Mouse (Mus musculus) right cerebral cortex, postnatal 36 days (tissue): ENCODE measurements around the gene Gm45618.
A peak's percentile ranks its signal among the peaks of the same experiment; 100 is the strongest.

Source experiments
- DNase-seq, 2 experiments: peaks; one replicate each; pipeline ENCODE4 v3.0.0; 2022; ENCODE audit warnings: low spot score in 2 of 2, mixed read lengths in 1 of 2

The Gm45618 gene

DNA sequence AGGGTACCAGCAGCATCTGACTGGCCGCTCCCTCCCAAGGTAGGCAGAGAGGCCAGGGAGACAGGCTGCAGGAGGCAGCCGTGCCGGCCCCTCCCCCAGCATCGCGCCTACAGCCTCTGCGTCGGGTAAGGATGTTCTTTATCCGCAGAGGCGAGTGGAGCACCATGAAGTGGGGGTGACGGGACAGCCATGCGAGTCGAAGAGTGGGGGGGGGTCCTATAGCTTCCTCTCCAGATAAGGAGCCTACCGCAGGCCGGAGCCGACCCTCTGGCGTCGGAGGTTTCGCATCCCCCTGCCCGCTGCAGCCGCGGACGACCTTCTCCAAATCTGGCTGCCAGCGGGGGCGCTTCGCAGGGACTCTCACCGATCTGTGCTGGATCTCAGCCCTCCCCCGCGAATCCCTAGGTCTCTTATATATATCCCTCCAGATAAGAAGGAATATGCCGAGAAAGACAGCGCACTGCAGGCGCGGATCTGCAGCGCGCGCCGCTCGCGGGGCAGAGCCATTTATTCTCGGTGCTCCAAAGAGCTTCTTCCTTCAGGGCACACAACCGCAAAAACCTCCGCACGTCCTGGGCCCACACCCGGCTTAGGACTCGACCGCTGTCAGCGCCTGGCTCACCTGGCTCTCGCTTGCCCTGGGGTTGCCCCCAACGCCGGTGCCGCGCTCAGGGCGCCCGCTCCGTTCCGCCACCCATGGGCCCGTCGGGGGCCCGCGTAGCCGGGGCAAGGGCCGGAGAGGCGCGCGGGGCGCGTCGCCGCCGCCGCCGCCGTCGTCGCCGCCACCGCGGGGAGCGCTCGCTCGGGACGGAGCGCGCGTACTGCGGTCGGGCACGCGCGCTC is 26.0 kb downstream of the Gm45618 start:
- peak; percentile 70 to 74 for DNase-seq

DNA sequence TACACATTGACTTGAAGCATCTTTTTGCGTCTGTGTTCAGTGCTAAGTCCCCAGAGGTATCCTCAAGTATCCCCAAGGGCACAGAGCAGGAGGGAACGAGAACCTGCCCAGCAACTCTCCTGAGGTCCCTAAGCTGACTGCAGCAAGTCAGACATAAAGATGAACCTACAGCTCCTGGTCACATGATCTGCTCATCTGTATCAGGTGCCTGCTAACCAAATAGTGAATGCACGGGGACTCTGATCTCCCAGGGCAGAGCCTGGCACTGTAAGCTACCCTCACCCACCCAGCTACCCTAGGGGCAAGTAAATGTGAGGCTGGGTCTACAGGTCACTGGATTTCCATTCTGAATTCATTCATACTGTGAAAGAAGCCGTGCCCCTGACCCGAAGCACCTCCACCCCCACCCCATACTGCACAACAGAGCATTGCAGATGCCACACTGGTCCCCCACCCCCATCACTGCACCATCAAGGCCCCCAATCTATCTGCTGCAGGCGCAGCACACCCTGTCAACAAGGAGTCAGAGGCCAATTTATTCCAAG is 26.8 kb downstream of the Gm45618 start:
- DNase-seq = no peak

GRCm38 (mm10) chr7:142092991-142093390 is 27.5 kb downstream of the Gm45618 start:
- DNase-seq = no peak

DNA sequence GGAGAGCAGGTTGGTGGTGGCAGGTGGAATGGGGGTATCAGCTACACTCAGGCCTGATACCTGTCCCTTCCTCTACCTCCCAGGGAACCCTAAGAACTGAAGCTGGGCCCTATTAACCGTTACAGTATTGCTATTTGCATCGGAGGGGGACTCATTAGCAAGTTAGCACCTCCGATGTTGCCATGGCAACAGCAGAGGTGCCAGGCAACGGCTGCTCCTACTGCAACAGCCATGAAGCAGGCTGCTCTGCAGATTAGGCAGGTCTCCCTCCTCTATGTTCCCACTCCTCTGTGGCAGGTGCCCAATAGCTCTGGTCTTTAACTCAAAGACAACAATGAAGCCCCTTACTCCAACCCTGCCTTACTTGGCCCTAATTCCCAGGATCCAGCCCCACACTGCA is 28.7 kb downstream of the Gm45618 start:
- peak in 1 of 2 experiments; percentile 60 for DNase-seq

DNA sequence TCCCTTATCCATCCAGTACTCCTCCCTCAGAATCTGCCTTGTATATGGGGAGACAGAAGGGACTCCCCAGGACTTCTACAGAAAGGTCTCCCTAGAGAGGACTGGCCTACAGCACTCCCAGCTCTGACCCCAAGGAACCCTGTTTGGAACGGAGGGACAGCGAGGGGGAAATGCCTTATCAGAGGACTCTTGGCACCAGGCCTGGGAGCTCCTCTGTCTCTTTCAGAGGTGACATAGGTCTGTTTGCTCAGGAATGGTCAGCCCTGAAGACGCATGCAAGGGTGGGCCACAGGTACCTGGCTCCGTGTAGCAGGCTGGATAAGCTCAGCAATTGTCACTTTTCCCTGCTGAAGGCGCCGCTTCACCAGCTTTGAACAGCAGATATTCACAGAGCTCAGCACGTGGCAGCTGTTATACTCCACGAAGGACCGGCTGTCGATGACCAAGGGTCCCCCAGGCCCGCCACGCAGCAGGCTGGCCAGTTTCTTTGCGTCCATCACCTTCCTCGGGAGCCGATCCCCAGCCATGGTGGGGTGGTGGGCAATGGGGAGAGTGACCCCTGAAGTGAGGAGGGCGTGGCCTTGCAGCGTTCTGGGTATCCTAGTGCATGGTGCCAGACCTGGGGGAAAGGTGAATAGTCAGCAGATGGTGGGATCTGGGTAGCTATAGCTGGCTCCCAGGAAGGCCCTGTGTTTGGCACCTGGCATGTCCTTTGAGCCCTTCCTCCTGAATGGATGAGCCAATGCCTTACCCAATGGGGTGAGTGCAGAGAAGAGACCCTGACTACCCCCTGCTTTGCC is 30.7 kb downstream of the Gm45618 start:
- no peak for DNase-seq

- no peak for DNase-seq
These were observed 31.6 kb downstream of the Gm45618 start for GRCm38 (mm10) chr7:142088886-142089285.

GRCm38 (mm10) chr7:142087069-142087652 is 33.4 kb downstream of the Gm45618 start:
- no peak for DNase-seq

DNA sequence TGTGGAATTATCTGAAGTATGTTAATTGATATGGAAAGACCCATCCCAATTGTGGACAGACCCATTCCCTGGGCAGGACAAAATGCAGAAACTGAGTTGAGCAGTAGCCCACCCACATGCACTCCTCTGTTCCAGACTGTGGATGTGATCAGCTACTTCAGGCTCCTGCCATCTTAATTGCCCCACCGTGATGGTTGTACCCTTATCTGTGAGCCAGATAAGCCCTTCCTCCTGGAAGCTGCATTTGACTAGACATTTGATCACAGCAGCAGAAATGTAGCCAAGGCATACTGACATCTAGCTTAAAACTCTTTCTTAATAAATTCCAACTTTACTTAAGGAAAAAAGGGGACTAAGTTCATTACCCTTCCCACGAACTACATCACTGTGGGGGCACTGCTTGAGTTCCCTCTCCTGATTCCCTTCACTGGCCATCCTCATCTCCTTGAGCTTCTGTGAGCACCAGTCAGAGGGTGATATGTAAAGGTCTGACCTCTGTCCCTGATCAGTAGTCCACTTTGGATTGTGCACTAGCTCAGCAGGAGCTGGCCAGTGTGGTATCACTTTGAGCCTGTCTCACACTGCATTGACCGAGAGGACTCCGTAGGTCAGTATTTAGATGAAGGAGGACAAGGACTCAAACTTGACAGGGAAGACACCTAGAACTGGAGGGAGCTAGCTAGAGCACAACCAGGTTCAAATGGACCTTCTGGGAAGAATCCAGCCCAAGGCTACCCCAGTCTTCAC is 34.2 kb downstream of the Gm45618 start:
- DNase-seq = no peak

DNA sequence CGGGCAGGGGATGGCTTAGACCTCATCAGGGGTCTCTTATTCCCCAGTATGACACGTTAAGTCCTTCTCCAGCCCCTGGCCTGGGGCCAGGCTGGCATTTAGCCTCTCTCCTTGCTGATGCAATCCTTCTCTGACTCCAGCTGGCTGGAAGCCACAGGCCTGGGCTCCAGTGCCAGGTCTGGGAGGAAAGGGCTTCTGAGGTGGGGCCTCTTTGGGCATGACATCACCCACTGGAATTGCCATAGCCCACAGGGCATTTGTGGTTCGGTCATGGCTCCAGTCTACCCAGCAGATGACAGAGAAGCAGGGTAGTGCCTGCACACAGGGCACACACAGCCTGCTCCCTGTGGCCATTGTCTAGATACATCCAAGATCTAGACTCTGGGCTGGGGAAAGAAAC is 35.7 kb downstream of the Gm45618 start:
- DNase-seq = no peak

GRCm38 (mm10) chr7:142084395-142084794 is 36.1 kb downstream of the Gm45618 start:
- no peak for DNase-seq

- no peak for DNase-seq
These were observed 36.8 kb downstream of the Gm45618 start for GRCm38 (mm10) chr7:142083588-142084317.

DNA sequence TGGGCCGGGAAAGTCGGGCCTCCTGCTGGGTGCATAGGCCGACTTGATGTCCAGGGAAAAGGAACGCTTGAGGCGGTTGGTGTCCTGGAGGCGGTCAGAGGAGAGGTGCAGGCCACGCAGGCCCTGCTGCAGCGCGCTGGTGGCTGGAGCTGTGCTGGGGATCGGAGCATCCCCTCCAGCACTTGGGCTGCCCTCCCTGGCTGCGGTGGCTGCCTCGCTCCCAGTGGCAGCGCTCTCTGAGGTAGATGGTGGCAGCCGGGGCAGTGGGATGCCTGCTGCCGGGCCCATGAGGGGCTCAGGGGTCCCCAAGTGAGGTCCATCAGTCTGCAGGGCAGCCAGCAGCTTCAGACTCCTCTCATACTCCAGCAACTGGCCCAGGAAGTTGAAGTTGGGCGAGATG is 37.9 kb downstream of the Gm45618 start:
- no peak for DNase-seq

- no peak for DNase-seq
These were observed 38.4 kb downstream of the Gm45618 start for GRCm38 (mm10) chr7:142082179-142082578.

- no peak for DNase-seq
These were observed 38.8 kb downstream of the Gm45618 start for GRCm38 (mm10) chr7:142081736-142082135.

DNA sequence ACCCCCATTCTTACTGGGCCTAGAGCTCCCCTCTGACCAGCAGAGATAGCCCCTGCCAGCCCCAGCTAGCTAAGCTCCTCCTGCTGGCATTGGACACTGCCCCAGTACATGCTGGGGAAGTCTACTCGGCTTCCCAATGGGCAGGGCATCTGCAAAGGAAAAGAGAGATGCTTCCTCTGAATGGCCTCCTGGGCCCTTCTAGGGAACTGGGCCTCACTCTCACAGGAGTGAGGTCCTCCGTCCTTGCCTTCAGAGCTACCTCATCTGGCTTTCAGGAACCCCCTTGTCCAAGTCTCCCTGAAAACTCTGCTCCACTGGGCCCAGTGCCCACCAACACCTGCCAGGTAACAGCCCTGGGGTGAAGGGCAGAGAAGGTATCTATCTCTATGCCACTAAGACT is 39.7 kb downstream of the Gm45618 start:
- DNase-seq = no peak

GRCm38 (mm10) chr7:142079365-142079764 is 41.2 kb downstream of the Gm45618 start:
- no peak for DNase-seq

DNA sequence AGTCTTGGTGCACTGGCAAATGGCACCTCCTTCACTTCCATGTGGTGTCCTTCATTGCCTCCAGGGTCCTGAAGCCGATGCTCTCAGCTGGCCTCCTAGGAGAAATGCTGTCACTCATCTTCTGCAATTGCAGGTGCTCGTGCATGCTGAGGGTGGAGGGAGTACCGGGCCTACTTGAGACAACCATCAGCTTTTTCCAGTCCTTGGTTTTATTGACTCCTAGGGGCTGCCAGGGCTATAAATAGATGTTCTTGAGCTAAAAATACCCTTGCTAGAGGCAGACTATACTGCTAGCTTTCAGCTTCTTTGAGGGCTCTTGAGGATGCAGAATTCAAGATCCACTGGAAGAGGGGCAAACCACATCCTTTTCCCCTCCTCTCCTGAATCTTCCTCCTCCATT is 43.4 kb downstream of the Gm45618 start:
- DNase-seq = no peak

GRCm38 (mm10) chr7:142074146-142074886 is 46.2 kb downstream of the Gm45618 start:
- no peak for DNase-seq

DNA sequence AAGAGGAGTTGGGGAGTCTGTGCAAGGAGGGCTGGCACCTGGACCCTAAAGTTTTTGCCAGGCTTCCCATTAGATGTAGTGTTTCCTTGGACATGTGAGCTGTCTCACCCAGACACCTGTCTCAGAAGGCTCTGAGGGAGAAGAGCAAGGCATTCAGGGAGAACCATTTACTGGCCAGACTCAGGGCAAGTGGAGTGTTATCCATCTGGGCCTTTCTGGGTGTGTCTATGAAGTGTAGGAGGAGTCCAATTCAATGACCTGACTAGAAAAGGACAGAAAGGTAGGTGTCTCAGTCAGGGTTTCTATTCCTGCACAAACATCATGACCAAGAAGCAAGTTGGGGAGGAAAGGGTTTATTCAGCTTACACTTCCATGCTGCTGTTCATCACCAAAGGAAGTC is 48.8 kb downstream of the Gm45618 start:
- no peak for DNase-seq

- no peak for DNase-seq
These were observed 49.3 kb downstream of the Gm45618 start for GRCm38 (mm10) chr7:142071212-142071578.
